Mouse (Mus musculus) testis, postnatal 14 days (tissue): Measurements from ENCODE around the gene Baz2b.
A peak's percentile ranks its signal among the peaks of the same experiment; 100 is the strongest.

ENCODE experiments used
- DNase-seq: peaks from one replicate; pipeline ENCODE4 v3.0.0; 2021; ENCODE audit warnings: low spot score

Gene Baz2b

DNA sequence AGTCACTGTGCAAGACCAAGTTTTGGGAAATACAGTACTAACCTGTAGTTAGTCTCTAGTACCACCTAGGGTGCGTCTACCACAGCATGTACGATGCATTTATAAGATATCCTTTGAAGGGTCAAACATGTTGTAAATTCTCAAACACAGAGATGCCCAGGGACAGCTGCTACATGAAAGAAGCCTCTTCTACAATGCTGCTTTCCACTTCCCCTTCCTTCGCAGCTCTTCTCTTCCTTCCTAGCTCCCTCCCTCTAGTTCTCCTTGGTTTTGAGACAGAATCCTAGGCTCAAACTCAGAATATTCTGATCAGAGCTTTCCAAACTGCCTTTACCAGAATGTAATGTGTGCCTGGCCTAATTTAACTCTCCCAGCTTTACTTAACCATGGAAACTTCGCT is 159.8 kb downstream of the Baz2b start:
- DNase-seq = no peak

DNA sequence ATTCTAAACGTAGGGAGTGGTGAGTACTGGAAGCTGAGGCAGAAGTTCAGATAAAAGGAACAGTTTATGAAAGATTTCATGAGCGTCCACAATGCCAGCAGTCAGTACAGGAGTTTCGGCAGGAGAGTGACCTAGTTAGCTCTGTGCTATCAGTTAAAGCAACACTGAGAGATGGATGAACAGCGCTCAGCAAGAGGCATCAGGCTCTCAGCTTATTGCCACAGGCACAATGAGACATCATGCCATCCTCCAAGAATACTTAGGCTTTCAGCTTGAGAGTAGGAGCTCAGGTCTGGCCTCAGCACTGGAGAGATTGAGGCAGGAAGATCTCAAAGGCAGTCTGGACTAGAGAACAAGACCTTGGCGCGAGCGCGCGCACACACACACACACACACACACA is 160.3 kb downstream of the Baz2b start:
- DNase-seq = no peak

DNA sequence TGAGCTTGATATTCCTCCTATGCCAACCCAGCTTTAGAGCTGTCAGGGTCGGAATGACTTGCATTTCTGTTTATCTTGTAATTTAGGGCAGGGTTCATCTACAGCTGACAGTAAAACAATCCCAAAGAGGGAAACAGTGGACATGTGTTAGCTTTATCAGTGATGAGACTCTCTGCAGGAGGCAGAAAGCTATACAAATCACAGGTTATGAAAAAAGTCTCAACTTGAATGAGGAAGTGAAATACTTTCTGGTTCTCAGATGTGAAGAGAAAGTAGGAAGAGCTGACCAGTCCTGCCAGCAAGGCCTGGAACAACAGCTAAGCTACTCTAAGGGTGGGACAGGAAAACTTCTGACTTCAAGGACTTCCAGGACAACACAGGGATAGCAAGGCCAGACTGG is 163.6 kb downstream of the Baz2b start:
- no peak for DNase-seq

DNA sequence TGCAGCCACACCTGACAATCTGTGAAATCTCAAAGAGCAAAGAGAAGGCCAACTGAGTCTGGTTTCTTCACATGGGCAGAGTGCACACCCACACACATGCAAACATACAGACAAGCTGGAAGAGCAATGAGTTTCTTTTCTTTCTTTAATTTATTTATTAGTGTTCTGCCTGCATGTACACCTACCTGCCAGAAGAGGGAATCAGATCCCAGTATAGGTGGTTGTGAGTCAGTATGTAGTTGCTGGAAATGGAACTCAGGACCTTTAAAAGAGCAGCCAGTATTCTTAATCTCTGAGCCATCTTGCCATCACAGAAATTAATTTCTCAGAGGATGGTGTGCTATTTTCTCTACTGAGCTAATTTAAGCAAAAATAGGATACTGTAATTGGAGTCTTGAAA is 164.7 kb downstream of the Baz2b start:
- DNase-seq = no peak

DNA sequence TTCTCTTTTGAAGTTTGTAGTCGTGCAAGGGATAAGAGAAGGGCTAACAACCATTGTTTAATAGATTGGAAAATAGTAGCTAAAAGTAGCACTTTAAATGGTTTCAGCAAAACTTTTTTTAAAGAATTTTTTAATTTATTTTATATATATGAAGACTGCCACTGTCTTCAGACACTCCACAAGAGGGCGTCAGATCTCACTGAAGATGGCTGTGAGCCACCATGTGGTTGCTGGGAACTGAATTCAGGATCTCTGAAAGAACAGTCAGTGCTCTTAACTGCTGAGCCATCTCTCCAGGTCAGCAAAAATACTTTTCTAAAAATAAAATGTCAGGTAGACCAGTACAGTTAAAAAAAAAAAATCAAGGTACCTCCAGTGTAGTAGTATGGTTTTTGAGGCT is 165.1 kb downstream of the Baz2b start:
- no peak for DNase-seq

DNA sequence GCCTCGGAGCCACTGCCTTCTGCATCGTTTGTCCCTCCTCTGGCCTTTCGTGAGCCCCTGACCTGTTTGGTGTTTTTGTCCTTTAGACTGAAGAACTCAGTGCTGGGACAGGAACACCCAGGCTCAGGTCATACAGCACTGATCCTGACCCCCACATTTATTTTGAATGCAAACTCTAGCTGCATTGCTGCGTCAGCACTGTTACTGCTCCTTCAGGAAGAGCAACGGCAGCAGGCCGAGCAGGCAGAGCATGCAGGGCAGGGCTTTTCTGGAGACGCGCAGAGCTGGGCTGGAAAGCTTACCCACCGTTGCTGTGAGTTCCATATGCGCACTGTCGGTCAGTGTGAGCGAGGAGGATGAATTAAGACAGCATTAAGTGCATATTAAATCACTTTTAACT is 166.9 kb downstream of the Baz2b start:
- no peak for DNase-seq

DNA sequence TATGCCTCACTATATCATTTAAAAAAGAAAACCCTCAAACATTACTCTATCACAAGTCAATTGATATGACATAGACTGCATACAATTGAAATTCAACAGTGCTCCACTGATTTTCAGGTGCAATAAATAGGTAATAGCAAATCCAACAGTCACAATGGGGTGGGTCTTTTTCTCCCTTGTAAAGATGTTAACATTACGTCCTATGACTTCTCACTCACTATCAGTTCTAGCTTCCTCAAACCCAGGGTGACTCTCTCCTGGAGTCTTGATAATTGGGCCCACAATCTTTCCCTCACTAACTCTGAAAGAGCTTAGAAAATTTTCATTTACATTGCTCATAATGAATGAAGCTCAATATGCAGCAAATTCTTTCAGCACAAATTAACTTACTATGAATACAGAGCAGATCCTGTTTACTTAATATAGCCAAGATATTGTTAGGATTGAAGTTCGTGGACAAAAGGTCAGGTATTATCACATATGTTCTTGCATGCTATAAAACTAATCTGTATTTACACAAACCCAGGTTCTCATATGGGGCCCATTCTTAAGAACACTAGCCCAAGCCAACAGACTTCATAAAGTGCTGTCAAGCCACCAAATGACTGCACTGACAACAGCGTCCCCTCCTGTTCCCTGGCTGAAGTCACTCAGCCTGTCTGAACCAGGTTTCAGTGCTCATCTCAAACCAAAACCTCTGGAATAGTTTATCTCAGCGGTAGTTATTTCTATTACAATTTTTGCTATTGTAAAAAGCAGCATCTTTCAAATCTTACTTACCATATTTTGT is 168.0 kb downstream of the Baz2b start:
- DNase-seq = no peak

DNA sequence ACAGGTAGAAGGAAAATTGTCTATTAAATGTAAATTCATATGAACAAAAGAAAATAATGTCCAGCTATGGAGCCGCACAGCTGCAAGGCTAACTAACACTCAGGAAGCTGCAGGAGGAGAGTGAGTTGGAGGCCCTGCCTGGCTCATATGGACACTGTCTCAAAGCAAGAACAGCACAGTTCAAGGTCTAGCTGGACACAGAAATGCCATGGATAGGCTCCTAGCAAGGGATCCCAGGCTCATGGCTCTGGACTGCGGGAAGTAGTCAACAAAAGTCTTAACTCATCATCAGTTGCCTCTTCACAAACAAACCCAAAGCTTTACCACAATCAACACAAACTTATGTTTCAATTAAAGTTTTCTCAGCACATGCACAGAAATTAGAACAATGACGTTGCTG is 169.5 kb downstream of the Baz2b start:
- no peak for DNase-seq

DNA sequence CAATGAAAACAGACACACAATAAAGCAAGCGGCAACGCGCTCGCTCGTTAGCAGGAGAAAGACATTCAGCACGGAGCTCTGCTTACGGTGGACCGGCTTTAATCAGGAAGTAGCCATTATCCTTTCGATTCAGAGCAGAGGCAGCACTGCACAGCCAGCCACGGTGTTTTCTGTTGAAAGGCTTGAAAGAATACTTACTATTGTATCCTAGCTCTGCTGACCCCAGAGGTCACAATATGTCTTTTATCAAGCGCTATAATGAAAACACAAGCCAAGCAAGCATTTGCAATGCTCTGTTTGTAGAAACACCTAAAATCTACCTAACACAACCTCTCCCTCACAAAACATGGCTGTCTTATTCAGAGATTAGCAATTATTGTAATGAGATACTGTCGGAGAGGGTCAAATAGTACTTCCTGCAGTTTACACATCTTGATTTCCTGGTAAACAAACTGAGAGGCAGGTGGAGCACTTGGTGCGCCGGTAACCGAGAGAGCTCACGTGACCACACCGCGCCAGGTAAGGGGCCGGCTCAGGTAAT is 172.6 kb downstream of the Baz2b start:
- peak; percentile 24 for DNase-seq

DNA sequence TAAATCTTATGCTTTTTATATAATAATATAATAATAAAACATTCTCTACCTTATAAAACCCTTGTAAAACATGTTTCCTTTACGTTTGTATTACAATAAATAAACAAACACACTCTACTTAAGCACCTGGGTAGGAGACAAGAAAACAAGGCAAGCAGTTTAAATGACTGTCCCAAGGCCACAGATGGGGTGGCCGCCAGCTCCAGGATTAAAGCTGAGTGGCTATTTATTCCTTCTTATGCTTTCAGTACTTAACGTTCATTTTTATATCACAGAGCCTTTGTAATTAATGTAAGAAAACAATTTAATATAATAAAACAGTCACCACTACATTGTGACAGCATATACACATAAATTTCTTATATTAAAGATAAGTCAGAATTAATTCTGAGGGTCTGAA is 173.3 kb downstream of the Baz2b start:
- DNase-seq = no peak

DNA sequence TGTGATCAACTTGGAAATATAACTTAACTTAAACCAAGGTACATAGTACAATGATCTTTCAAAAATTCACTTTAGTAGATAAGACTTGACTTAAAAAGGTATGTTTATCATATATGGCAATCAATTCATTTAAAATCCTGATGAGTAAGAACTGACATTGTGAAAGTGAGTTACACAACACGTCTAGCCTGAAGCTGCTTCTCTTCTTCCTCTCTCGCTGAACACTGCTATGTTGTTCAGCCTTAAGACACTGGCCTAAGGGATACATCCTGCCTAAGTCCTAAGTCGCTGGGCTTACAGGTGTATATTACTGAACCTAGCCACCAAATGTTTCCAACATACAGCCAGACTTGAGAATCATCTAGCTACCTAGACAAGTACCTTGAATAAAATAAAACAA is 178.6 kb downstream of the Baz2b start:
- no peak for DNase-seq

DNA sequence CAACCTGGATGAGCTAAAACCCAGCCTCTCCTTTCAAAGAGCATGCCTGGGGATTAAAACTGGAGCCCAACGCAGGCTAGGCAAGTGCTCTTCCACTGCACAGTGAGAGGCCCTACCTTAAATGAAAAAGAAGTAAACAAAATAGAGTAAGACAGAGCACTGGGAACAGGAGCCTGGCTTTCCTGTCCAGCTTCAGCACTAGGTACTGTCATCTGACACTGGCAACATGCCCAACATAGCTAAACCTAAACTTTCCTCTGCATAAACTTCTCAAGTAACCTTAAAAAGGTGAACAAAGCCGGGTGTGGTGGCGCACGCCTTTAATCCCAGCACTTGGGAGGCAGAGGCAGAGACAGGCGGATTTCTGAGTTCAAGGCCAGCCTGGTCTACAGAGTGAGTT is 180.6 kb downstream of the Baz2b start:
- DNase-seq = no peak

DNA sequence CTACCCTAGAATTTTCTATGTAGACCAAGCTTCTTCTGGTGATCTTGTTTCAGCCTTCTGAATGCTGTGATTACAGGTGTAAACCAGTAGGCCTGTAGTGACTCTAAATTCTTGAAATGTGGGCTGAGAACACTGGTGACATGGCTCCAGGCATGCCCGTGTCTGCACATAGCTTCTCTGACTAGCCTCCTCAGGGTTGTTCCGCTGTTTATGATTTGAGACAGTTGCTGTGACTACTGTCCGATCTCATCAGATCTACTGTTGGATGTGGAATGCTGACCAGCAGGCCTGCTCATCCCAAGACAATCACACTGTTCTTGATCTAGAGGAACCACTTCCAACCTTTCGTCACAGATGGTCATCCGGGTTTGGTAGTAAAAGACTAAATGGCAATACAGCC is 182.5 kb downstream of the Baz2b start:
- no peak for DNase-seq

DNA sequence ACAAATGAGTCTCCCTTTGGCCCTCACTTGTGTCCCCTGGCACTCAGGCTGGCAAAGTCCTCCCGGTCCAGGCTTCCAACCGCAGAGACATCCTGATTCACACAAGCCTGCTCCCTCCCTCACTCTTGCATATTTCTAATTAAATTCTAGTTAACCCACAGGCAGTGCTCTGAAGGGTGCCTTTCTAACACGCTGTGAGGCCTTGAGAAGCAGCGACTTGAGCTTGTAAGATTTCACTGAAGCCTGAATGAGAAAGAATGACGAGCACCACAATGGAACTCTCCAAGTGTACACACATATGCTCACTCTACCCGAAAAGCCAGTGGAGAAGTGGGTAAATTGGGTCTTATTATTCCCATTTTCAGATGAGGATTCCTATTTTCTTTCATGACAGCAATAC is 183.1 kb downstream of the Baz2b start:
- no peak for DNase-seq

DNA sequence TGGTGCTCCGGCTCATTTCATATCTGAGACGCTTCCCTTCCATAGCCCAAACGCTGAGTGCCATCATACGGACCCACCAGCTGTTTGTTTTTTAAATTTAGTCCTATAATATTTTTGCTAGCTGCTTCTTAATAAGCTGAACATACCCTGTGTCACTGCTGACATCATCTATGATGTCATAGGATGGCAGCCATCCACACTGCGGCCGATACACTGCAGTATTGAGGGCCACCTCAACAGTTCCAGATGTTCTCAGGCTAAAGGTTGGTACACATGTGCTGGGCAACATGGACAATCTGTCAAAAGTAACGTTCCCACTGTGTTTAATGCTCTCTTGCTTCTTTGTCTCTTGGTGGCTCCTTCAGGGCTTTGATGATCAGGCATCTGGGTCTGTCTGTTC is 185.9 kb downstream of the Baz2b start:
- DNase-seq = no peak

DNA sequence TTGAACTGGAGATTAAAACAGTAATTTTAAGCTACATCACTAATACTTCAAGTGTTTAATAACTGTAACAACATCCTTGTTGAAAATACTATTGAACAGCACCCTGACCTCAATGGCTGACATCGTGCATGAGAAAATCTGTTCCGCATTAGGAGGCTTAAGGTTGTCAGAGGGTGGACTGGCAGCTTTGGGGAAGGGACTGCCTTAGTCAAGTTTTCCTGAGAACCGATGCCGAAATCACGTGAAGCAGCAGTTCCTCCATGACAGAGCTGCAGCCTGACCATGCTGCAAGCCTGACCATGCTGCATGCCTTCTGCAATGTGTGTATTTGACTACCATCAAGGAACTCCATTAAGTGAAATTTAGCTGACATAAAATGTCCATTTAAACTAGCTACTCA is 188.1 kb downstream of the Baz2b start:
- DNase-seq = no peak

DNA sequence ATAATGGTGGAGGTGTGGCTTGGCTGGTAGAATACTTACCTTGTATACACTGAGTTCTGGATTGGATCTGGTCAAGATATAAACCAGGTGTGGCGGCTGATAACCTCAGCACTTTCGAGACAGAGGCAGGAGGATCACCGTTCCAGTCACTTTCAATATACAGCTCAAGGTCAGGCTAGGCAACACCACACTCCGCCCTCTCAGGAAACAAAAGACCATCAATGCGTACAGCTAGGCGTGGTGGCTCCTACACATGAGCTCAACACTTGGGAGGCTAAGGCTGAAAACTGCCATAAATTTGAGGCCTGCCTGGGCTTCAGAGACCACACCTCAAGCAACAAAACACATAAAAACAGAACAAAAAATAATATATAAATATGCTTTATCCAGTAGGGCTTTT is 188.5 kb downstream of the Baz2b start:
- no peak for DNase-seq

DNA sequence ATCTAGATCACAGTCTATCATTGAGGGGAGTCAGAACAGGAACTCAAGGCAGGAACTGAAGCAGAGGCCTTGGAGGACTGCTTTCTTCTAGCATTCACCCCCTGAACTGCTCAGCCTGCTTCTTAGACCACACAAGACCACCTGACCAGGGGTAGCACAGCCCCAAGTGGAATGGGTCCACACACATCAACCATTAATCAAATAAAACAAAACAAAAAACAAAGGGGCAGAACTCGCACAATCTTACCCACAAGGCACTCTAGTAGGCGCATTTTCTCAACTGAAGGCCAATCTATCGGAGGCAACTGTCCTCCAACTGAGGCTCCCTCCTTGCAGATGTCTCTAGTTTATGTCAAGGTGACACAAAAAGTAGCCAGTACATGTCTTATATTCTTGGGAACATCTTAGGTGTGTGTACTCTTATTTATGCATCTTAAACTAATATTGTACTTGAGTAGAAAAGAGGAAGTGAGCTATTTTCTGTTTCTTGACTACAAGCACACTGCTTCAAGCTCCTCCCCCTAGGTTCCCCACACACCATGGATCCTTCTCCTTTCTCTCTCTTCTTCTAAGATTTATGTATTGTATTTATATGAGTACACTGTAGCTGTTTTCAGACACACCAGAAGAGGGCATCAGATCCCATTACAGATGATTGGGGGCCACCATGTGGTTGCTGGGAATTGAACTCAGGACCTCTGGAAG is 189.9 kb downstream of the Baz2b start:
- no peak for DNase-seq

DNA sequence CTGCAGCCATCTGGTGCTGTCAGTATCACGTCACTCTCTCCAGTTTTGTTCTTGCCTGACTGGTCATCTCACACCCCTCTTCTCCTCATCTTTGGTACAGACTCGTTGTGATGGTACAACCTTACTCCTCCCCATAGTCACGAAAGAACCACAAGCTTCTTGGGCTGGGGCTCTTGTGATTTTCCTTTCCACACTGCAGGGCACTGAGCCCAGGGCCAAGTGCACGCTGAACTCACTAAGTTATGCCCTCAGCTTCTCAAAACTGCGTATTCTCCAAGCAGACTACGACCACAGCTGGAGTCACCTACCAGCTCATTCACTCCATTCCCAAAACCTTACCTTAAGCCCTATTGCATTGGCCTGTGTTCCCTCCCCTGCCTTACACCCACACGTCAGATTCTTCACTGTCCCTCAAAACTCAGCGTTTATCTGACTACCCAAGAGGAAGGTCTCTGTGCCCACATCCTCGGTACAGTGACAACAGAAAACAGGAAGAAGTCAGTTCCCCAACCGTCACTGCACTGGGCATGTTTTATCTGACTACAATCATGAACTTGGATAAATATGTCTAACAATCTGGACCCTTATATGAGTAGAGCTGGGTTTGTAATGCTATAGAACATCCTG is 190.7 kb downstream of the Baz2b start:
- DNase-seq = no peak

DNA sequence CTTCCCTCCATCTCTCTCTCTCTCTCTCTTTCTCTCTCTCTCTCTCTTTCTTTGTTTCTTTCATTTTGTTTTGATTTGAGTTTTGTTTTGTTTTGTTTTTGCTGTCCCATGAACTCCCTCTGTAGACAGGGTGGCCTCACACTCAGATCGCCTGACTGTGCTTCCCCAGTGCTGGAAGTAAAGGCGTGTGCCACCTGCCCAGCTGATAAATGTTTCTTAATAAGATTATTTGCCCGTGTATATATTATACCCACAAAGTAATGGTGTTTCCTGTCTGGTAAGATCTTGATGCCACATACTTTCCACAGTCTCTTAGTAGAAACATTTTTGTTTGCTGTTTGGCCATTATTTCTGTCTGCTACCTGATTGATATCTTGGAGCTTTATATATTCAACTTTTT is 198.1 kb downstream of the Baz2b start:
- no peak for DNase-seq

DNA sequence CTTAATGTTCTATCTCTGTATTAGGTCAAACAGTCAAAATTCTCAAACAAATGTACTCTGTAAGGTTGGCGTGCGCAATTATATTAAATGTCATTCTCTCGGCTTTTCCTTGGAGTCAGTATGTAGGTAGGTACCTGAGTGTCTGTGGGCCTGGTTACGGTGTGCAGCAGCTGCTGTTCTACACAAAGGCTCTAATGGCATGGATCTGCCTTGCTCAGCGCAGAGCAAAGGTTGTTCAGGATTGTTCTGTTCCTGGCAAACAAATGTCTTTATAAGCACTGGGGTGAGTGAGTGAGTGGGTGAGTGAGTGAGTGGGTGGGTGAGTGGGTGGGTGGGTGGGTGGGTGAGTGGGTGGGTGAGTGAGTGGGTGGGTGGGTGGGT is 206.0 kb downstream of the Baz2b start:
- no peak for DNase-seq

DNA sequence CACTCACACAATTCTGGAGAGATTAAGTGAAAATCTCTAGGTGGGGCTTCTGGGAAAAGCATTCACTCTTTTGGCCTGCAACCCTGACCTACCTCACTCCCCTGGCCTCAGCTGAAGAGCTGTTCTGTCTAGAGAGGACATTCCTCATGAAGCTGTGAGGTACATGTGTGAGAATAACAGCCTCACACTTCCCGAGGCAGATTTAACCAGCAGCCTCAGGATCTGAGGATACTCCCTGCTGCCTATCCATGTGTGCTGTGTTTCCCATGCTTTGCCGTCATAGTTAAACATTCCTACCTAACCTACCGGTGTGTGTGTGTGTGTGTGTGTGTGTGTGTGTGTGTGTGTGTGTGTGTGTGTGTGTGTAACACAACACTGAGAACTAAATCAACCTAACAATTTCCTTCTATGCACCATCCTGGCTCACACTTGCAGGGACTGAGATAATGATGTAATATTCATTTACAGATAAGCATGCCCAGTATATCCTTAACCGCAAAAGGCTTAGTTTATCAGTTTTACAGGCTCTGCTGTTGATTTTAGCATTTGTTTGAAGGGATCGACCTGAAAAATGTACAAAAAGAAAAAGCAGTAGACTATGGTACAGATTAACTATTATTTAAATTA is 206.5 kb downstream of the Baz2b start:
- DNase-seq = no peak

DNA sequence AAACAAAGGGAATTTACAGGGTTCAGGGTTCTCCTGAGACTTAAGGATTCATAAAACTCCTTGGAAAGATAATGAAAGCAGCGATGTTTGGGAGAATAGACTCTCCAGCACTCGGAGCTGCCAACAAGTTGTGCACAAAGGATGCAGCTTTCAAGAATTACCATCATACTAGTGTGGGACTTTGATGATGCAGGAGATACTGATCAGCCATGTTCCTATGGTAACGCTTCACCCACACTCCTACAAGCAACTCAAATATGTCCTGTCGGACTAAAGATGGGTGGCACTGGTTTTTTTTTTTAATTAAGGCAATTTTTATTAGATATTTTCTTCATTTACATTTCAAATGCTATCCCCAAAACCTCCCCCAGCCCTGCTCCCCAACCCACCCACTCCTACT is 209.4 kb downstream of the Baz2b start:
- no peak for DNase-seq
